10 mouse cellular contexts compared by ENCODE assay signal in genomic region chr17:47506042-47506441, GRCm38 (mm10). TPM values are rescaled to one million over a fixed set of nuclear protein-coding genes. Genes with fewer than 3 reads are reported as not detected.
DNase-seq lines count a peak whose midpoint lies in the region; ATAC-seq and TF ChIP-seq lines count a peak whose summit lies in the region.
"Had no signal": no experiment of that assay in that cellular context is flagged by ENCODE, and none has a peak within 500 bp of the region (broad histone marks: within the 10 kb centered on the region; RNA-seq: fewer than 3 reads in every experiment).

No protein-coding gene starts in this region.

- H3K4me1 ChIP-seq in heart, embryonic 12.5 days (replicated peaks) = peaks cover 50% of the 10 kb centered on the region
- peaks cover 45% of the 10 kb centered on the region for H3K4me1 ChIP-seq in lung, postnatal 0 days (ENCODE audit: insufficient read depth, low read depth, low read length)
- H3K4me1 ChIP-seq in intestine, postnatal 0 days (replicated peaks; ENCODE audit: control insufficient read depth, insufficient read depth, low read length) = peaks cover 10% of the 10 kb centered on the region; the same call in 1 of the 2 replicates
- peaks cover 38% of the 10 kb centered on the region for H3K4me1 ChIP-seq in stomach, embryonic 16.5 days (ENCODE audit: control insufficient read depth, insufficient read depth, low read length)

- H3K9ac ChIP-seq in heart, embryonic 12.5 days = no peak overlapping the region
- H3K9ac ChIP-seq in lung, postnatal 0 days (replicated peaks; ENCODE audit: low read depth) = peak overlapping the region; percentile 70
- H3K9ac ChIP-seq in intestine, postnatal 0 days (ENCODE audit: low read depth, low read length) = no peak overlapping the region
- H3K9ac ChIP-seq in stomach, embryonic 16.5 days (ENCODE audit: low read length) = peak overlapping the region; percentile 1; the same call in 1 of the 2 replicates
- H3K9ac ChIP-seq: hindbrain, embryonic 13.5 days had no signal

- WGBS in heart, embryonic 12.5 days = 75% methylated on average over 1 of the region's 1 CpGs
- 93% methylated on average over 1 of the region's 1 CpGs for WGBS in lung, postnatal 0 days
- WGBS in intestine, postnatal 0 days = 92% methylated on average over 1 of the region's 1 CpGs
- 90% methylated on average over 1 of the region's 1 CpGs for WGBS in stomach, embryonic 16.5 days

- no peak for DNase-seq in heart, postnatal 10 days
- peak; percentile 18 for DNase-seq in lung, postnatal 0 days (ENCODE audit: low spot score)
- no peak for DNase-seq in lung, postnatal 14 days
- DNase-seq in left cerebral cortex, postnatal 4 days = no peak
- no peak for DNase-seq in layer of hippocampus, adult 11-12 months (ENCODE audit: low spot score)
- DNase-seq: embryo, embryonic 11 days had no signal

- TF ChIP-seq CTCF in lung, postnatal 0 days (IDR thresholded peaks at IDR 0.05) = no peak
- TF ChIP-seq CTCF in intestine, postnatal 0 days (IDR thresholded peaks at IDR 0.05; ENCODE audit: low read depth) = no peak

- no peak overlapping the region for H3K27ac ChIP-seq in heart, embryonic 12.5 days (ENCODE audit: poor library complexity, severe bottlenecking)
- H3K27ac ChIP-seq in lung, postnatal 0 days (ENCODE audit: low read length) = peak overlapping the region; percentile 91; the same call in 1 of the 2 replicates
- H3K27ac ChIP-seq in intestine, postnatal 0 days (ENCODE audit: low read depth, low read length) = no peak overlapping the region
- no peak overlapping the region for H3K27ac ChIP-seq in stomach, embryonic 16.5 days (ENCODE audit: low read length)
- H3K27ac ChIP-seq: hindbrain, embryonic 13.5 days had no signal

- TF ChIP-seq EP300 in lung, postnatal 0 days (IDR thresholded peaks at IDR 0.05) = no peak

- H3K36me3 ChIP-seq in heart, embryonic 12.5 days = peaks cover under 1% of the 10 kb centered on the region; the same call in 1 of the 2 replicates
- H3K36me3 ChIP-seq in lung, postnatal 0 days (ENCODE audit: insufficient read depth, low read length) = no peaks in the 10 kb centered on the region
- no peaks in the 10 kb centered on the region for H3K36me3 ChIP-seq in intestine, postnatal 0 days (ENCODE audit: control insufficient read depth, insufficient read depth)
- no peaks in the 10 kb centered on the region for H3K36me3 ChIP-seq in stomach, embryonic 16.5 days (ENCODE audit: control insufficient read depth, insufficient read depth, low read length)
- H3K36me3 ChIP-seq: hindbrain, embryonic 13.5 days had no signal

- intact Hi-C loops in heart, postnatal 10 days (cut with DNase I) = no loop called here
- intact Hi-C loops in left cerebral cortex, postnatal 4 days (cut with DNase I) = no loop called here

- no peaks in the 10 kb centered on the region for H3K27me3 ChIP-seq in heart, embryonic 12.5 days (replicated peaks)
- H3K27me3 ChIP-seq in lung, postnatal 0 days (replicated peaks; ENCODE audit: insufficient read depth, low read length) = no peaks in the 10 kb centered on the region
- H3K27me3 ChIP-seq in intestine, postnatal 0 days (replicated peaks; ENCODE audit: control insufficient read depth, insufficient read depth, low read length) = no peaks in the 10 kb centered on the region
- no peaks in the 10 kb centered on the region for H3K27me3 ChIP-seq in stomach, embryonic 16.5 days (ENCODE audit: control insufficient read depth, insufficient read depth, low read length)
- H3K27me3 ChIP-seq: hindbrain, embryonic 13.5 days had no signal

- H3K9me3 ChIP-seq in heart, embryonic 12.5 days (replicated peaks) = no peaks in the 10 kb centered on the region
- no peaks in the 10 kb centered on the region for H3K9me3 ChIP-seq in lung, postnatal 0 days (ENCODE audit: low read length)
- no peaks in the 10 kb centered on the region for H3K9me3 ChIP-seq in intestine, postnatal 0 days (ENCODE audit: control insufficient read depth)
- H3K9me3 ChIP-seq in stomach, embryonic 16.5 days (replicated peaks; ENCODE audit: control insufficient read depth, low read length) = no peaks in the 10 kb centered on the region
- H3K9me3 ChIP-seq: hindbrain, embryonic 13.5 days had no signal

- no peak for ATAC-seq in heart, embryonic 12.5 days (ENCODE audit: insufficient number of reproducible peaks, low FRiP score)
- no peak for ATAC-seq in lung, postnatal 0 days
- ATAC-seq in intestine, postnatal 0 days = no peak
- no peak for ATAC-seq in stomach, embryonic 16.5 days (ENCODE audit: insufficient read depth, low FRiP score)

- H3K4me2 ChIP-seq in heart, embryonic 12.5 days = peak overlapping the region; percentile 80; the same call in 1 of the 2 replicates
- H3K4me2 ChIP-seq in lung, postnatal 0 days (replicated peaks; ENCODE audit: low read depth, low read length) = peak overlapping the region; percentile 66
- H3K4me2 ChIP-seq in intestine, postnatal 0 days (replicated peaks; ENCODE audit: low read depth) = peak overlapping the region; percentile 87
- H3K4me2 ChIP-seq in stomach, embryonic 16.5 days (ENCODE audit: low read depth, low read length) = peak overlapping the region; percentile 77; the same call in 1 of the 2 replicates

- H3K4me3 ChIP-seq in heart, embryonic 12.5 days = no peak overlapping the region
- peak overlapping the region; percentile 50 for H3K4me3 ChIP-seq in lung, postnatal 0 days (ENCODE audit: low read depth, low read length)
- peak overlapping the region; percentile 40; the same call in 1 of the 2 replicates for H3K4me3 ChIP-seq in intestine, postnatal 0 days (ENCODE audit: low read depth, low read length)
- H3K4me3 ChIP-seq in stomach, embryonic 16.5 days (replicated peaks; ENCODE audit: low read length) = no peak overlapping the region

RNA-seq across cellular contexts. Expression of gene Ccnd3, which starts 1.2 kb away (rescaled TPM):
- polyA plus RNA-seq in heart, embryonic 12.5 days (2016; fragmentation: Nextera tagmentation; extraction: Ambion mirVana) = 533 and 538 TPM in 2 replicates
- 100 to 1,000 TPM; 119 to 132 TPM for total RNA-seq in heart, postnatal 10 days (2021)
- polyA plus RNA-seq in lung, postnatal 0 days (2015; fragmentation: Nextera tagmentation; extraction: Ambion mirVana) = 195 and 214 TPM in 2 replicates
- polyA plus RNA-seq in intestine, postnatal 0 days (2015; fragmentation: Nextera tagmentation; extraction: Ambion mirVana) = 175 and 180 TPM in 2 replicates
- 334 and 340 TPM in 2 replicates for polyA plus RNA-seq in stomach, embryonic 16.5 days (2015; fragmentation: Nextera tagmentation; extraction: Ambion mirVana)
- total RNA-seq in left cerebral cortex, postnatal 4 days (2021) = 10 to 100 TPM; 30.1 to 36.2 TPM

RNA-seq across cellular contexts. Expression of gene Taf8, which starts 4.0 kb away (rescaled TPM):
- 21.1 and 22.1 TPM in 2 replicates for polyA plus RNA-seq in heart, embryonic 12.5 days (2016; fragmentation: Nextera tagmentation; extraction: Ambion mirVana)
- total RNA-seq in heart, postnatal 10 days (2021) = 10 to 100 TPM; 14.0 to 15.5 TPM
- 16.0 and 22.4 TPM in 2 replicates for polyA plus RNA-seq in lung, postnatal 0 days (2015; fragmentation: Nextera tagmentation; extraction: Ambion mirVana)
- 8.3 and 9.2 TPM in 2 replicates for polyA plus RNA-seq in intestine, postnatal 0 days (2015; fragmentation: Nextera tagmentation; extraction: Ambion mirVana)
- 25.7 and 27.3 TPM in 2 replicates for polyA plus RNA-seq in stomach, embryonic 16.5 days (2015; fragmentation: Nextera tagmentation; extraction: Ambion mirVana)
- total RNA-seq in left cerebral cortex, postnatal 4 days (2021) = 10 to 100 TPM; 12.7 to 15.5 TPM

Comparison
In these comparisons a context has a peak if more than half of its experiments do, and no peak if none do; other contexts are left out.
1. H3K4me3 ChIP-seq: peak in lung, postnatal 0 days (single experiment) and intestine, postnatal 0 days (single experiment); none in heart, embryonic 12.5 days (single experiment) and stomach, embryonic 16.5 days (single experiment).
2. H3K9ac ChIP-seq: peak in lung, postnatal 0 days (single experiment) and stomach, embryonic 16.5 days (single experiment); none in heart, embryonic 12.5 days (single experiment) and intestine, postnatal 0 days (single experiment).
3. Peak in every context shown above with its lines, with median percentiles within 50 percentile points of each other: H3K4me2 ChIP-seq.